In the genomic region with DNA sequence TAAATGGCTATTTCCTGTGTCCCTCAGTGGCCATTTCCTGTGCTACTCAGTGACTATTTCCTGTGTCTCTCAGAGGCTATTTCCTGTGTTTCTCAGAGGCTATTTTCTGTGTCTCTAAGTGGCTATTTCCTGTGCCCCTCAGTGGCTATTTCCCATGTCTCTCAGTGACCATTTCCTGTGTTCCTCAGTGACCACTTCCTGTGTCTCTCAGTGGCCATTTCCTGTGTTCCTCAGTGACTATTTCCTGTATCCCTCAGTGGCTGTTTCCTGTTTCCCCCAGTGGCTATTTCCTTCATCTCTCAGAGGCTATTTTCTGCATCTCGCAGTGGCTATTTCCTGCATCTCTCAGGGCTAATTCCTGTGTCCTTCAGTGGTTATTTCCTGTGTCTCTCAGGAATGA, we compare ENCODE assay signal across 10 mouse cellular contexts.
DNase-seq lines count a peak whose midpoint lies in the region; ATAC-seq lines count a peak whose summit lies in the region.
"Had no signal": no experiment of that assay in that cellular context is flagged by ENCODE, and none has a peak within 500 bp of the region (broad histone marks: within the 10 kb centered on the region; RNA-seq: fewer than 3 reads in every experiment).

No protein-coding gene starts in this region.

- H3K9ac ChIP-seq in kidney, embryonic 16.5 days (replicated peaks; ENCODE audit: low read length): no peak overlapping the region
- no peak overlapping the region for H3K9ac ChIP-seq in heart, embryonic 14.5 days (ENCODE audit: low read length)
- H3K9ac ChIP-seq: forebrain, embryonic 13.5 days had no signal

- 80% methylated on average over 1 of the region's 1 CpGs for WGBS in kidney, embryonic 16.5 days
- WGBS in heart, embryonic 14.5 days: 76% methylated on average over 1 of the region's 1 CpGs

- H3K4me1 ChIP-seq in kidney, embryonic 16.5 days (ENCODE audit: insufficient read depth, low read length): peaks cover 12% of the 10 kb centered on the region
- H3K4me1 ChIP-seq in heart, embryonic 14.5 days (ENCODE audit: control insufficient read depth in 2 of 2, insufficient read depth in 2 of 2, low read length in 2 of 2): peaks cover 2 to 33% of the 10 kb centered on the region in 2 experiments; a peak in 3 of 4 replicates

- H3K4me3 ChIP-seq in kidney, embryonic 16.5 days (ENCODE audit: low read length): no peak overlapping the region
- no peak overlapping the region for H3K4me3 ChIP-seq in heart, embryonic 14.5 days (ENCODE audit: control insufficient read depth in 1 of 2, insufficient read depth in 1 of 2, low read depth in 1 of 2, low read length in 2 of 2)
- H3K4me3 ChIP-seq: forebrain, embryonic 13.5 days had no signal

- H3K9me3 ChIP-seq in kidney, embryonic 16.5 days (ENCODE audit: low read length): no peaks in the 10 kb centered on the region
- H3K9me3 ChIP-seq in heart, embryonic 14.5 days (ENCODE audit: control insufficient read depth, low read length): no peaks in the 10 kb centered on the region
- H3K9me3 ChIP-seq: forebrain, embryonic 13.5 days had no signal

- DNase-seq in kidney, postnatal 25 days: no peak
- DNase-seq in 3T3-L1 (ENCODE audit: low read depth, low spot score) (peak; percentile 58), A20 (ENCODE audit: low read depth, low spot score) (peak; percentile 4)
- DNase-seq in testis, postnatal 14 days (ENCODE audit: low spot score): no peak
- DNase-seq in ovary, postnatal 10 days (ENCODE audit: low spot score): no peak
- DNase-seq: cerebellum, adult 18-20 months had no signal

- H3K4me2 ChIP-seq in kidney, embryonic 16.5 days (replicated peaks; ENCODE audit: low read depth, low read length): no peak overlapping the region
- no peak overlapping the region for H3K4me2 ChIP-seq in heart, embryonic 14.5 days (ENCODE audit: low read length)
- H3K4me2 ChIP-seq: forebrain, embryonic 13.5 days had no signal

- no peaks in the 10 kb centered on the region for H3K27me3 ChIP-seq in kidney, embryonic 16.5 days (ENCODE audit: insufficient read depth, low read length)
- no peaks in the 10 kb centered on the region for H3K27me3 ChIP-seq in heart, embryonic 14.5 days (ENCODE audit: control insufficient read depth, insufficient read depth, low read length)
- H3K27me3 ChIP-seq: forebrain, embryonic 13.5 days had no signal

- no peaks in the 10 kb centered on the region for H3K36me3 ChIP-seq in kidney, embryonic 16.5 days (ENCODE audit: insufficient read depth, low read length)
- H3K36me3 ChIP-seq in heart, embryonic 14.5 days (ENCODE audit: control insufficient read depth, insufficient read depth, low read length): no peaks in the 10 kb centered on the region

- no peak for ATAC-seq in kidney, embryonic 16.5 days (ENCODE audit: low FRiP score, low TSS enrichment)
- ATAC-seq in heart, embryonic 14.5 days (ENCODE audit: insufficient number of reproducible peaks, insufficient read depth, low FRiP score, low read depth): no peak

- peak overlapping the region; percentile 41; the same call in 1 of the 2 replicates for H3K27ac ChIP-seq in kidney, embryonic 16.5 days (ENCODE audit: low read length)
- peak overlapping the region; percentile 19 to 65; a peak in 3 of 4 replicates for H3K27ac ChIP-seq in heart, embryonic 14.5 days (replicated peaks in 1 of 2; ENCODE audit: control insufficient read depth in 1 of 2, insufficient read depth in 1 of 2, low read depth in 2 of 2, low read length in 2 of 2)
- H3K27ac ChIP-seq: macrophage had no signal

Comparison
In these comparisons a context has a peak if more than half of its experiments do, and no peak if none do; other contexts are left out.
1. DNase-seq: peak in 3T3-L1 (single experiment) and A20 (single experiment); none in kidney, postnatal 25 days (0 of 2), testis, postnatal 14 days (single experiment) and ovary, postnatal 10 days (single experiment).